In genomic region chr8:71261234-71261633, GRCm38 (mm10) we compare ENCODE assay signal across 9 mouse cellular contexts. TPM values are rescaled to one million over a fixed set of nuclear protein-coding genes. Genes with fewer than 3 reads are reported as not detected.
DNase-seq lines count a peak whose midpoint lies in the region; TF ChIP-seq lines count a peak whose summit lies in the region.
"Had no signal": no experiment of that assay in that cellular context is flagged by ENCODE, and none has a peak within 500 bp of the region (broad histone marks: within the 10 kb centered on the region; RNA-seq: fewer than 3 reads in every experiment).

No protein-coding gene starts in this region.

- no peaks in the 10 kb centered on the region for H3K4me1 ChIP-seq in cortical plate, adult 2 months (ENCODE audit: control insufficient read depth, insufficient read depth, low read length)
- H3K4me1 ChIP-seq: embryonic facial prominence, embryonic 15.5 days had no signal

- DNase-seq in adrenal gland, adult 2 months: peak; percentile 30
- DNase-seq in adrenal gland, adult 8-10 months: no peak
- DNase-seq in layer of hippocampus, adult 2 months (ENCODE audit: low spot score in 2 of 2): no peak
- no peak for DNase-seq in layer of hippocampus, postnatal 10 days (ENCODE audit: low spot score in 2 of 2)
- peak; percentile 58 for DNase-seq in lung, postnatal 36 days
- DNase-seq in left cerebral cortex, postnatal 10 days (ENCODE audit: extremely low spot score in 1 of 2, low spot score in 2 of 2): no peak
- no peak for DNase-seq in cerebellum, adult 18-20 months

- no peak for TF ChIP-seq POLR2A in cortical plate, adult 2 months (IDR thresholded peaks at IDR 0.05; ENCODE audit: extremely low read depth, insufficient read depth, low read length)

- intact Hi-C loops in left cerebral cortex, postnatal 10 days (cut with DNase I): no loop called here

- TF ChIP-seq CTCF in layer of hippocampus, adult 2 months (conservative IDR thresholded peaks at IDR 0.05): peak; percentile 60
- TF ChIP-seq CTCF in cortical plate, adult 2 months (IDR thresholded peaks at IDR 0.05; ENCODE audit: extremely low read depth, insufficient read depth, low read length): peak; percentile 41; the same call in 1 of the 2 replicates

- no peak overlapping the region for H3K4me3 ChIP-seq in layer of hippocampus, adult 2 months
- no peak overlapping the region for H3K4me3 ChIP-seq in cortical plate, adult 2 months (ENCODE audit: insufficient read depth, low read length)
- H3K4me3 ChIP-seq: embryonic facial prominence, embryonic 15.5 days had no signal

- H3K27ac ChIP-seq in layer of hippocampus, adult 2 months: no peak overlapping the region
- no peak overlapping the region for H3K27ac ChIP-seq in cortical plate, adult 2 months (ENCODE audit: insufficient read depth, low read length)
- H3K27ac ChIP-seq: embryonic facial prominence, embryonic 15.5 days had no signal

RNA-seq across cellular contexts. Expression of gene Myo9b, which starts 11.3 kb away (rescaled TPM):
- total RNA-seq in adrenal gland, adult 2 months (2021): 10 to 100 TPM; 32.6 to 34.1 TPM
- 19.2 and 24.3 TPM in 2 replicates for polyA plus RNA-seq in adrenal gland, adult 2 months (2012; rRNA removed)
- 10 to 100 TPM; 35.6 to 57.9 (median 44.9) TPM for total RNA-seq in adrenal gland, adult 8-10 months (2022)
- 10 to 100 TPM; 33.7 to 33.8 TPM for total RNA-seq in layer of hippocampus, adult 2 months (2021)
- total RNA-seq in layer of hippocampus, postnatal 10 days (2021): 10 to 100 TPM; 33.2 to 36.6 TPM
- 28.5 and 29.8 TPM in 2 replicates for polyA plus RNA-seq in cortical plate, adult 2 months (2012; rRNA removed)
- 10 to 100 TPM; 30.5 to 30.6 TPM for total RNA-seq in left cerebral cortex, postnatal 10 days (2021)

RNA-seq across cellular contexts. Expression of gene Haus8, which starts 11.5 kb away (rescaled TPM):
- 10 to 100 TPM; 12.7 to 19.5 TPM for total RNA-seq in adrenal gland, adult 2 months (2021)
- 3.7 and 4.7 TPM in 2 replicates for polyA plus RNA-seq in adrenal gland, adult 2 months (2012; rRNA removed)
- total RNA-seq in adrenal gland, adult 8-10 months (2022): 10 to 100 TPM; 11.0 to 22.3 (median 16.0) TPM
- 1 to 10 TPM; 7.0 to 9.4 TPM for total RNA-seq in layer of hippocampus, adult 2 months (2021)
- total RNA-seq in layer of hippocampus, postnatal 10 days (2021): 10 to 100 TPM; 19.0 to 22.3 TPM
- 10.2 and 10.3 TPM in 2 replicates for polyA plus RNA-seq in cortical plate, adult 2 months (2012; rRNA removed)
- 10 to 100 TPM; 14.5 to 19.6 TPM for total RNA-seq in left cerebral cortex, postnatal 10 days (2021)

Comparison
In these comparisons a context has a peak if more than half of its experiments do, and no peak if none do; other contexts are left out.
1. DNase-seq: peak in adrenal gland, adult 2 months (single experiment) and lung, postnatal 36 days (single experiment); none in adrenal gland, adult 8-10 months (single experiment), layer of hippocampus, adult 2 months (0 of 2), layer of hippocampus, postnatal 10 days (0 of 2), left cerebral cortex, postnatal 10 days (0 of 2) and cerebellum, adult 18-20 months (0 of 2).